Mouse (Mus musculus): ENCODE measurements around the gene Sertad1.

- peak; percentile 78 for TF ChIP-seq CTCF (conservative IDR thresholded peaks at IDR 0.05; ENCODE audit: insufficient read depth, insufficient read length, low read depth, low read length)
- no peak for TF ChIP-seq POLR2A (IDR thresholded peaks at IDR 0.05; ENCODE audit: low read depth, low read length)
Measured at GRCm38 (mm10) chr7:27508648-27509005, 21.9 kb downstream of the Sertad1 start.

All from kidney, adult 2 months (tissue).